In the genomic region with DNA sequence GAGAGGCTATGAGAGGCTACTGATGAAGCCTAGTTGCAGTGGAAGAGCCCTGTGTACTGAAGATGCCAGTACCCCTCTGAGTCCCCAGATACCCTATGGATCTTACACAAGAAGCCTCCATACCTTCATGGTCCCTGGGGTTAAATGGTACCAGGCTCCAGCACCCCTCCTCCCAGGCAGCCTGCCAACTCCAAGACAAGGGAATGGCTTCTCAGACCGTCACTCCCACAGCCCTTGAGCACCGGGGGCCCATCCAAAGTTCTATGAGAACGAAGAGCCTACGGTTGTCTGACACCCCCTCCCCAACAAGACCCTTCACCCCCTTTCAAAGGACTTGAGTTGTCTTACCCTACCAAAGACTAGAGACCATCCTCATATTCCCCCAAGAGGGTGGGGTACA, we compare ENCODE assay signal across 1 mouse cellular context.
TF ChIP-seq lines count a peak whose summit lies in the region.

No protein-coding gene starts in this region.

TF ChIP-seq in myocyte, 11 proteins besides CTCF, POLR2A, EP300 and RAD21:
- no peak for TF ChIP-seq MYOG (IDR thresholded peaks at IDR 0.05; ENCODE audit: control insufficient read depth in 1 of 3, insufficient read depth in 1 of 3, insufficient read length in 2 of 3, low read depth in 2 of 3)
- TF ChIP-seq REST (IDR thresholded peaks at IDR 0.05; ENCODE audit: insufficient read depth, insufficient read length) = no peak
- TF ChIP-seq E2F4 (IDR thresholded peaks at IDR 0.05; ENCODE audit: insufficient read depth) = no peak
- no peak for TF ChIP-seq USF1 (IDR thresholded peaks at IDR 0.05; ENCODE audit: low read depth)
- no peak for TF ChIP-seq TCF12 (IDR thresholded peaks at IDR 0.05; ENCODE audit: insufficient read depth, poor library complexity, severe bottlenecking)
- no peak for TF ChIP-seq TCF3 (IDR thresholded peaks at IDR 0.05; ENCODE audit: insufficient read length, low read depth)
- no peak for TF ChIP-seq POLR2AphosphoS2 (IDR thresholded peaks at IDR 0.05; ENCODE audit: insufficient read length, low read depth)
- TF ChIP-seq SRF (IDR thresholded peaks at IDR 0.05; ENCODE audit: control insufficient read depth, insufficient read length, low read depth) = no peak
- no peak for TF ChIP-seq MAX (IDR thresholded peaks at IDR 0.05; ENCODE audit: low read depth)
- no peak for TF ChIP-seq CEBPB (IDR thresholded peaks at IDR 0.05; ENCODE audit: insufficient read depth, poor library complexity, severe bottlenecking)
- no peak for TF ChIP-seq MYOD1 (IDR thresholded peaks at IDR 0.05; ENCODE audit: control insufficient read depth in 1 of 3, insufficient read length in 2 of 3, low read depth in 2 of 3)
TF ChIP-seq in myocyte: peak in this region for 0.
